Mouse (Mus musculus): ENCODE measurements around the gene Myo19.
A peak's percentile ranks its signal among the peaks of the same experiment; 100 is the strongest.
"Not testable (repeated sequence)": the region's sequence is repeated elsewhere in the genome, so short reads cannot be mapped to it uniquely, and the experiment has no call there.

The Myo19 gene

DNA sequence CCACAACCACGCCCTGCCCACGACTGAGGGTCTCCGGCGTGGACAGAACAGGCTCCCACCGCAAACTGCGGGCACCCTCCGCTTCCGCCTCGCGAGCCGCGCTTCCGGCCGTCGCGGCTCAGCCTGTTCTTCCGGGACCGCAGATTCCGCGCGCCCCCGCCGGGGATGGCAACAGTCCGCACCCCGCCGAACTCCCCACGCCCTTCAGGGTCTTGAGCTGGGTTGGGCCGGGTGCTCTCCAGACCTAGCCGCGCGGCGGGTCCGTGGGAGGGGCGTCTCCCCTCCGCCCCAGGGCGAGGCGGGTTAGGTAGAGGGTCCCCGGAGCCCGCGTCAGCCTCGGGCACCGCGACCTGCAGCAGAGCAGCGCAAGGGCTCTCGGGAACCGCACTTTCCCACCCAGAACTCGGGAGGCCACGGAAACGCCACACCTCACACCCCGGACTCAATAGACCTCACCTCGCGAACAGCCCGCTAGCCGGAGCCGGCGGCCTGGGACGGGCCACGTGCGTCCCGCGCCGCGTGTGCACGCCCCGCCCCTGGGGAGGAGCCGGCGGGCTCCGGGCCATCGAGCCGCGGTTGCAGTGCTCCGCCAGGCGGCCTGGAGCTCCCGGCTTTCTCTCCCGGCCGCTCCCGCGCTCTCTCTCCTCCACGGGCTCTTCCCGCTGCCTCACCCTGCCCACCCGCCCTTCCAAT, at the start of gene Myo19, which contains the start of gene Pigw:
Myo19 (plus strand) TSS at position 377 of the 693 bp plus-strand sequence.
Pigw (minus strand) TSS at position 514 of the 693 bp plus-strand sequence.
- peak; percentile 84 for DNase-seq

GRCm38 (mm10) chr11:84839330-84839729, 40.6 kb upstream of the Myo19 start:
- DNase-seq: no peak

DNA sequence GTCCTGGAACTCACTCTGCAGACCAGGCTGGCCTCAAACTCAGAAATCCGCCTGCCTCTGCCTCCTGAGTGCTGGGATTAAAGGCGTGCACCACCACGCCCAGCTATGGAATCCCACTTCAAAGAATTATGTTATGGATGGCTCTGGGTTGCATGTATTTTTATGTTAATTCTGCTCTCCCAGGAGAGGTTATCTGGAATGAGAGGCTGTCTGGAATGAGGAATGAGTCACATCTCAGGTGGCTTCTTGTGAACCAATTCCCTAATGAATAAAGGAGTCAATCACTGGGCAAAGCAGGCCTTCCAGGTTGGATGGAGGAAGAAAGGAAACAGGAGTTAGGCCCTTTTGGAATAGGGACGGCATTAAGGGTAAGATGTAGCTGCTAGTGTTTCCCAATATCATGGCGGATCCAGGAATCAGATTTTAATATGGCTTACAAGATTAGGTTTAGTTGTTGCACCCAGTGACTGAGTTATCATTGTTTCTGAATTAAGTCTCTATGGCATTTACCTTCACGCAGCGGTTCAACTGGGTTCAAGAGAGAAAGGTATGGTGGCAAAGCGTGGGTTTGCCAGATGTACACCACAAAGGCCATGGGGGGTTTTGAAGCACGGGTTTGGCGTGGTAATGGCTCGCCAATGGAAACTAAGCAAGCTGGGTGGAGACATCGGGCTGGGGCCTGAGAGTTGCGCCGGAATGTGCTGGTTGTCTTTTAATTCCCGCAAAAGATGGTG, 33.0 kb upstream of the Myo19 start:
- no peak for DNase-seq

GRCm38 (mm10) chr11:84847475-84848090, 32.4 kb upstream of the Myo19 start:
- DNase-seq: no peak

GRCm38 (mm10) chr11:84855285-84855684, 24.7 kb upstream of the Myo19 start:
- DNase-seq: no peak

- no peak for DNase-seq
These were observed 14.7 kb upstream of the Myo19 start for GRCm38 (mm10) chr11:84865268-84865667.

- DNase-seq: no peak
These were observed 12.4 kb upstream of the Myo19 start for GRCm38 (mm10) chr11:84867586-84867985.

GRCm38 (mm10) chr11:84868786-84869259, 11.1 kb upstream of the Myo19 start:
- DNase-seq: peak; percentile 20

DNA sequence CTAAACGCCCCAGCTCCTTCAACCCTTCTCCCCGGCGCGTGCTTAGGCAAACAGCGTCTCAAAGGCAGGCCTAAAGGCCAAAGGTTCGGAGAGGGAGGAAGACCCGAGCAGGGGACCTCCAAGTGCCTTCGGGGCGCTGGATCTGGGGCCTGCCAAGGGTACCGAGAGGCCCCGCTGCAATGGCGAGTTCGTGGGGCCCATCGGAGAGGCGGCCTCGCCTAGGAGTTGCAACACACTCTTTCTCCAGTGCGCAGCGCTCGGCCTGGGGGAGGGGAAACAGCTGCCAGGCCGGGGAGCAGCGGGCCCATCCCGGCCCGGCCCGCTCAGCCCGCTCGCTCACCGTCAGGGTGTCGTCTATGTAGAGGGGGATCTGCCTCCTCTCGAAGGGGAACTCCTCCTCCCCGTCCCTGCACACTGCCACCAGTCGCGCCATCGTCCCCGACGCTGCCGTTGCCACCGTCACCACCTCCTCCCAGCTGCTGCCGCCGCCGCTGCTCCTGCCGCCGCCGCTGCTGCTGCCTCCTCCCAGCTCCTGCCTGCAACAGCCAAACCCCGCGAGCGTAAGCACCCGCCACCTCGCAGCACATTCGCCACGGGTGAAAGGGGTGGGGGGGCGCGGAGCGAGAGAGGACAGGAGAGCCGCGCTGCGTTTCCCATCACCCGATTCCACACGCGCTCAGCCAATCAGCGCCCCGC, 10.3 kb upstream of the Myo19 start:
- DNase-seq: peak; percentile 97

GRCm38 (mm10) chr11:84870337-84871043, 9.5 kb upstream of the Myo19 start, which contains the start of gene Ggnbp2:
Ggnbp2 (minus strand) TSS chr11:84870817.
- peak; percentile 95 for DNase-seq

DNA sequence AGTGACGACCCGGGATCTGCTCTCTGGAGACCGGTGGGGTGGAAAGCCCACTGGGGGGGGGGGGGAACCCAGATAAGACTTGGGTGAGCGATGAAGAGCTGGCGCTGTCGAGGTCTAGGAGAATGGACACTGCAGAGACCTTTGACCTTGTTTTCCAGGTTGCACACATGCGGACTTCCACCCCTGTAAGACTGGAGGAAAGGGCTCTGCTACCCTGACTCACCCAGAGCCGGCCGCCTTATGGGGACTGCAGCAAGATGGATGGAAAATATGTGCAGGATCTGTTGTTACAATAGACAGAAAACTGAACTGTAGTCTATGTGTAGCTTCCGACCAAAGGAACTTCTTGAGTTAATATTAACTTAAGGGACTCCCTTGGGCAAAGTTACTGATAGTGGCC, 8.9 kb upstream of the Myo19 start:
- DNase-seq: no peak

- no peak for DNase-seq
These were observed 8.3 kb upstream of the Myo19 start for GRCm38 (mm10) chr11:84871548-84872069.

DNA sequence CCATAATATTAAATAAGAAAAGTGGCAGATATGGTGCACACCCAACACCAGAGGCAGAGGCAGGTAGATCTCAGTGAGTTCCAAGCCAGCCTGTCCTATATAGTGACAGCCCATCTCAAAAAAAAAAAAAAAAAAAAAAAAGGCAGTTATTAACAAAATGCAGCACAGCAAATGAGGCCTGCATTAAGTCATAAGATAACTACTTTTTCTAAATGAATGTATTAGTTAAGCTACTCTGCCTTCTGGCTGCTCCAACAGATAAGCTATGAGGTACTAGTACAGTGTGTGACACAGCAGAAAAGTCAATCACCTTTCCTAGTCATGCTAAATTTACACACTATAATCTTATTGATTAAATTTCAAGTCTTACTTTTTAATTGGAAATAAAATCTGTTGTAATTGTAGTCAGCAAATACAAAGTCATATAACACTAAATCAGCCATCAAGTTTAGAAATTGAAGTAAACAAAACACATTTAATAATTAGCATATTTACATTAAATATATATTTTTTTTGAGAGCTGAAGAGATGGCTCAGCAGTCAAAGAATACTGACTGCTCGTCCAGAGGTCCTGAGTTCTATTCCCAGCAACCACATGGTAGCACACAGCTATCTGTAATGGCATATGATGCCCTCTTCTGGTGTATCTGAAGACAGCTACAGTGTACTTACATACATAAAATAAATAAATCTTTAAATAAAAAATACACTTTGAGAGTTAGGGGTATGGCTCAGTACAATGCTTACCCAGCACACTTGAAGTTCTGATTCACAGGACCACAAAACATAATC, 6.7 kb upstream of the Myo19 start:
- DNase-seq: no peak

GRCm38 (mm10) chr11:84876020-84876419, 3.9 kb upstream of the Myo19 start:
- not testable (repeated sequence) for DNase-seq

- DNase-seq: no peak
These were observed 759 bp upstream of the Myo19 start for GRCm38 (mm10) chr11:84879007-84879771.

GRCm38 (mm10) chr11:84880465-84880961, 565 bp downstream of the Myo19 start:
- DNase-seq: peak; percentile 45

- no peak for DNase-seq
These were observed 1.0 kb downstream of the Myo19 start for GRCm38 (mm10) chr11:84880971-84881370.

DNA sequence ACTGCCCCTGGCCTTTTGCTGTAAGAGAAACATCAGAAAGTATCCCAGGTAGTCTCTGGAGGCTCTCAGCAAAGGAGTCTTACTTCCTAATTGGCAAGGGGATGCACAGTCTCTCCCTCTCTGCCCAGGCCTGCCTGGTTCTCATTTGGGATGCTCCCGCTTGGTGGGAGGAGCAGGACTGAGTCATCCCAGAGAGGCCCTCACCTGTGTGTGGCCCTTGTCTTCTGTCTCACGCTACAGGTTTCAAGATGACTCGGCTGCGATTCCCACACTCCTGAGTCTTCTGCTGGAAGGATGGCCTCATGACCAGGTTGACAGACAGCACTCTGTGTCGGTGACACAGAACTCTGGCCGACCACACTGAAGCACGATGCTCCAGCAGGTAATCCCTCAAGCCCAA, 2.4 kb downstream of the Myo19 start:
- no peak for DNase-seq

DNA sequence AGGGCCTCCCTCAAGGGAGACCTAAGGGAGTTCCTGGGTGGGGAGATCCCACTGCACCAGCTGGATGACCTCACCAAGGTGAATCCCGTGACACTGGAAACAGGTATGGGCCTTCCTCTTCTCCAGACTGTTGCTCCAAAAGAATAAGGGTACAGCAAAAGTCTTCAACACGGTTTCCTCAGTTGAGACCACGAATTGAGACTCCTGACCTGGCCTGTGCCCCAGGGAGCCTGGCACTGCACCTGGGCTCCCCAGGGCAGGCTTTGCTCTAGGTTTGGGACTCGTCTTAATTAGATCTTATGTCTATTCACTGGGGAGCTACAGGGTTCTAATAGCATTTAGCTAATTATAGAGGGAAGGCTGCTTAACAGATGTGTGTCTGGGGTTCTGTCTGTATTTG, 5.3 kb downstream of the Myo19 start:
- no peak for DNase-seq

- DNase-seq: no peak
These were observed 6.3 kb downstream of the Myo19 start for GRCm38 (mm10) chr11:84886236-84886635.
